Mouse (Mus musculus) lung, postnatal 0 days (tissue): ENCODE measurements around the gene Ttyh2.

Source experiments
- CTCF ChIP-seq: IDR thresholded peaks from 2 replicates; pipeline ENCODE4 v1.5.1; 2016; ENCODE audit warnings: antibody characterized with exemption, mild to moderate bottlenecking
- EP300 ChIP-seq: IDR thresholded peaks from 2 replicates; pipeline ENCODE4 v1.6.1; 2016; ENCODE audit warnings: antibody characterized with exemption, mild to moderate bottlenecking, control low read depth

GRCm38 (mm10) chr11:114711393-114711792 is 36.2 kb downstream of the Ttyh2 start:
- TF ChIP-seq CTCF = no peak
- no peak for TF ChIP-seq EP300
